Mouse (Mus musculus) heart, adult 11 months (tissue): ENCODE data around the gene Gm15093.
"Not testable (repeated sequence)": the region's sequence is repeated elsewhere in the genome, so short reads cannot be mapped to it uniquely, and the experiment has no call there.

Experiments used
- DNase-seq: peaks from one replicate; pipeline ENCODE4 v3.0.0; 2022

Gene Gm15093

GRCm38 (mm10) chrX:149272077-149272476 is at the start of gene Gm15093:
Gm15093 (plus strand) TSS chrX:149272377.
- not testable (repeated sequence) for DNase-seq
